Mouse (Mus musculus): ENCODE measurements around the gene Fthl17f.
"Not testable (repeated sequence)": the region's sequence is repeated elsewhere in the genome, so short reads cannot be mapped to it uniquely, and the experiment has no call there.

The Fthl17f gene

DNA sequence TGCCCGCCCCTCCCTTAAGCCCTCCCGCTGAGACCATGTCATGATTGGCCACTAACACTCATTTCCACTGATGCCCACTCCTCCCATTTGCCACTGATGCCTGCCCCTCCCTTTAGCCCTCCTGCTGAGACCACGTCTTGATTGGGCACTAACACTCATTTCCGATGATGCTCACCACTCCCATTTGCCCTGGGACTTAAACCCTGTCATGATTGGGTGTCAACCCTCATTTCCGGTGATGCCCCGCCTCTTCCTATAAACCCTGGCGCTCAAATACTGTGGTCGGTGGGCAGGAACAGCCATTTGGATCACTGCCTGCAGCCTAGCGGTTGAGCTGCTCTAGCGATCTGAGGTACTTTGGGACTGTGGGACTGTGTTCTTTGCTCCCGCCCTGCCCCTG, at the start of gene Fthl17f:
Gene Fthl17f, plus strand, starts transcription at position 301 of the 400 bp plus-strand sequence.
- not testable (repeated sequence) for DNase-seq

- no peak for DNase-seq
These were observed 46.7 kb upstream of the Fthl17f start for GRCm38 (mm10) chrX:9016079-9016478.

DNA sequence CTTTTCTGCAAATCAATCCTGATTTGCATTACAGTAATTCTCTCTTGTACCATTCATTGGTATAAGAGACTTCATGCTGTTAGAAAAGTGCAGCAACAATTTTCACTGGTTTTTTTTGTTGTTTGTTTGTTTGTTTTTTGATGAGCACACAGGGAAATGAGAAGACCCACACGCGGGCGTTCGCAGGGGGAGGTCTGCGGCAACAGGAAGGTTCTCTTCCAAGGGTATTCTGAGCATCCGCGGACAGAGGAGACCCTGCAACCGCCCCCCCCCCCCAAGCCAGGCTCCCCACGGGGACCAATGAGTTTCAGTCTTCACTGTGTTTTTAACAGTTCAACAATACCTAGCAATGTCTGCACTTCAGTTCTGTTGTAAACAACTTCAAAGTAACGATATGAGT, 43.3 kb upstream of the Fthl17f start:
- no peak for DNase-seq

- not testable (repeated sequence) for DNase-seq
These were observed 29.6 kb upstream of the Fthl17f start, which contains the start of gene Fthl17e for GRCm38 (mm10) chrX:9033193-9033592. TSS of gene Fthl17e (plus strand) at chrX:9033493.

DNA sequence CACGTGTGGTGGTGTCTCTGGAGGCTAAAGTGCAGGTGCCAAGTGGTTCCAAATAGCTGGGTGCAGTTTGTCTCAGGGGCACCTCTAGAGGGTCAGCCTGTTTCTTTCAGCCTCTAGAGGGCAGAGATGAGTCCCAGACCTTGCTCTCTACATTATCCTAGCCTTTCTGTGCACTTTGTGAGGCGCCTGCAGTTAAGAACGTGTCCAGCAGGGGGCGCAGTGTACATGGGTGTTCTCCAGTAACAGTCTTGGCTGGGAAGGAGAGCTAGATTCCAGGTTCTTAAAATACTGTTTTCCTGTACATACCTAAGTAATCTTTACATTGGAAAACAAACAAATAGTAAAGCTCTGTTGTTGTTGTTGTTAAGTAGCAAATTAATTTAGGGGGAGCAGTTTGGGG, 21.2 kb upstream of the Fthl17f start:
- peak in 1 of 2 experiments; percentile 64 for DNase-seq

DNA sequence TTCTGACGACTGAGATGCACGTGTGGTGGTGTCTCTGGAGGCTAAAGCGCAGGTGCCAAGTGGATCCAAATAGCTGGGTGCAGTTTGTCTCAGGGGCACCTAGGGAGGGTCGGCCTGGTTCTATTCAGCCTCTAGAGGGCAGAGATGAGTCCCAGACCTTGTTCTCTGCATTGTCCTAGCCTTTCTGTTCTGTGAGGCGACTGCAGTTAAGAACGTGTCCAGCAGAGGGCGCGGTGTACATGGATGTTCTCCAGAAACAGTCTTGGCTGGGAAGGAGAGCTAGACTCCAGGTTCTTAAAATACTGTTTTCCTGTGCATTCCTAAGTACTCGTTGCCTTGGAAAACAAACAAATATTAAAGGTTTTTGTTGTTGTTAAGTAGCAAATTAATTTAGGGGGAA, 1.9 kb upstream of the Fthl17f start:
- DNase-seq = peak; percentile 68 to 79

GRCm38 (mm10) chrX:9062101-9062500, 714 bp upstream of the Fthl17f start:
- no peak for DNase-seq

- DNase-seq = peak; percentile 31 to 86
These were observed 14.9 kb downstream of the Fthl17f start for GRCm38 (mm10) chrX:9077699-9078098.

- DNase-seq = not testable (repeated sequence)
These were observed 32.3 kb downstream of the Fthl17f start for GRCm38 (mm10) chrX:9095066-9095465.

- no peak for DNase-seq
These were observed 41.4 kb downstream of the Fthl17f start, which contains the start of gene 4930402K13Rik for GRCm38 (mm10) chrX:9104262-9104661. TSS of gene 4930402K13Rik (plus strand) at chrX:9104562.

- DNase-seq = no peak
These were observed 47.6 kb downstream of the Fthl17f start for GRCm38 (mm10) chrX:9110381-9110780.
